Mouse (Mus musculus) mouse trophoblast stem cell (cell line): Measurements from ENCODE around the gene Smim4.

Source experiments
- in situ Hi-C, 2 experiments: fragments of 300-500 bp; cut with MseI, MboI; formaldehyde crosslinking; loops; 2 replicates in 1 of 2; 3 replicates in 1 of 2; pipeline ENCODE4 v1.15.1; 2025

Gene Smim4

GRCm38 (mm10) chr14:31128826-31129219 lies at the start of gene Smim4:
Smim4 (minus strand) TSS chr14:31128956.
- in situ Hi-C loops, result no loop called here

GRCm38 (mm10) chr14:31177715-31178114 lies 49.0 kb upstream of the Smim4 start:
- in situ Hi-C loops, result no loop called here

GRCm38 (mm10) chr14:31177287-31177686 lies 48.5 kb upstream of the Smim4 start:
- in situ Hi-C loops, result no loop called here

GRCm38 (mm10) chr14:31173537-31173936 lies 44.8 kb upstream of the Smim4 start:
- in situ Hi-C loops, result no loop called here

- in situ Hi-C loops, result no loop called here
Measured at GRCm38 (mm10) chr14:31172781-31173455, 44.2 kb upstream of the Smim4 start.

- in situ Hi-C loops, result no loop called here
Measured at GRCm38 (mm10) chr14:31171821-31172220, 43.1 kb upstream of the Smim4 start.

- in situ Hi-C loops, result no loop called here
Measured at GRCm38 (mm10) chr14:31171386-31171785, 42.6 kb upstream of the Smim4 start.

- in situ Hi-C loops, result no loop called here
Measured at GRCm38 (mm10) chr14:31170963-31171362, 42.2 kb upstream of the Smim4 start.

GRCm38 (mm10) chr14:31169508-31169907 lies 40.8 kb upstream of the Smim4 start:
- in situ Hi-C loops, result no loop called here

GRCm38 (mm10) chr14:31168425-31168824 lies 39.7 kb upstream of the Smim4 start, which contains the start of gene Stab1:
Stab1 (minus strand) TSS chr14:31168641.
- in situ Hi-C loops, result no loop called here

GRCm38 (mm10) chr14:31166827-31167226 lies 38.1 kb upstream of the Smim4 start:
- in situ Hi-C loops, result no loop called here

- in situ Hi-C loops, result no loop called here
Measured at GRCm38 (mm10) chr14:31165991-31166630, 37.4 kb upstream of the Smim4 start.

- in situ Hi-C loops, result no loop called here
Measured at GRCm38 (mm10) chr14:31165458-31165857, 36.7 kb upstream of the Smim4 start.

- in situ Hi-C loops, result no loop called here
Measured at GRCm38 (mm10) chr14:31165010-31165409, 36.3 kb upstream of the Smim4 start.

- in situ Hi-C loops, result no loop called here
Measured at GRCm38 (mm10) chr14:31164067-31164466, 35.3 kb upstream of the Smim4 start.

- in situ Hi-C loops, result no loop called here
Measured at GRCm38 (mm10) chr14:31161638-31162037, 32.9 kb upstream of the Smim4 start.

GRCm38 (mm10) chr14:31161191-31161590 lies 32.4 kb upstream of the Smim4 start:
- in situ Hi-C loops, result no loop called here

GRCm38 (mm10) chr14:31160196-31161150 lies 31.7 kb upstream of the Smim4 start:
- in situ Hi-C loops, result no loop called here

- in situ Hi-C loops, result no loop called here
Measured at GRCm38 (mm10) chr14:31145694-31146093, 16.9 kb upstream of the Smim4 start.

- in situ Hi-C loops, result no loop called here
Measured at GRCm38 (mm10) chr14:31141011-31141410, 12.3 kb upstream of the Smim4 start.

GRCm38 (mm10) chr14:31140141-31140540 lies 11.4 kb upstream of the Smim4 start:
- in situ Hi-C loops, result no loop called here

- in situ Hi-C loops, result no loop called here
Measured at GRCm38 (mm10) chr14:31139666-31140065, 10.9 kb upstream of the Smim4 start.
